Mouse (Mus musculus): ENCODE results near the gene Olfr1313. TPM values are rescaled to one million over a fixed set of nuclear protein-coding genes. Genes with fewer than 3 reads are reported as not detected.

The Olfr1313 gene
- polyA plus RNA-seq (2015; fragmentation: Nextera tagmentation; extraction: Ambion mirVana) = not detected in 2 replicates

GRCm38 (mm10) chr2:112077743-112078142 lies at the start of gene Olfr1313:
Gene Olfr1313, minus strand, starts transcription at chr2:112077843.

GRCm38 (mm10) chr2:112115340-112115739 lies 37.7 kb upstream of the Olfr1313 start, which contains the start of gene Olfr1315-ps1:
Gene Olfr1315-ps1, minus strand, starts transcription at chr2:112115440.

GRCm38 (mm10) chr2:112096681-112097080 lies 19.0 kb upstream of the Olfr1313 start, which contains the start of gene Olfr1314:
Gene Olfr1314, minus strand, starts transcription at chr2:112096781.

GRCm38 (mm10) chr2:112050138-112050537 lies 27.5 kb downstream of the Olfr1313 start, which contains the start of gene Olfr1312:
Gene Olfr1312, minus strand, starts transcription at chr2:112050238.

GRCm38 (mm10) chr2:112024312-112024711 lies 53.3 kb downstream of the Olfr1313 start, which contains the start of gene Olfr1311:
Gene Olfr1311, minus strand, starts transcription at chr2:112024412.

Other genes with a start within 250 kb of the Olfr1313 start
- gene Olfr1305, start 200.7 kb downstream of the Olfr1313 start, polyA plus RNA-seq (2015; fragmentation: Nextera tagmentation; extraction: Ambion mirVana) = not detected in 2 replicates
- gene Olfr1306, start 161.6 kb downstream of the Olfr1313 start, polyA plus RNA-seq (2015; fragmentation: Nextera tagmentation; extraction: Ambion mirVana) = not detected in 2 replicates
- gene Olfr1307, start 128.4 kb downstream of the Olfr1313 start, polyA plus RNA-seq (2015; fragmentation: Nextera tagmentation; extraction: Ambion mirVana) = 0.03 TPM in 1 of 2 replicates, not detected in the other
- not detected in 2 replicates for gene Olfr1308, start 112.9 kb downstream of the Olfr1313 start, polyA plus RNA-seq (2015; fragmentation: Nextera tagmentation; extraction: Ambion mirVana)
- gene Olfr1309, start 87.6 kb downstream of the Olfr1313 start, polyA plus RNA-seq (2015; fragmentation: Nextera tagmentation; extraction: Ambion mirVana) = not detected in 2 replicates
- not detected in 2 replicates for gene Olfr1310, start 65.1 kb downstream of the Olfr1313 start, polyA plus RNA-seq (2015; fragmentation: Nextera tagmentation; extraction: Ambion mirVana)
- gene Olfr1311, start 53.4 kb downstream of the Olfr1313 start, polyA plus RNA-seq (2015; fragmentation: Nextera tagmentation; extraction: Ambion mirVana) = not detected in 2 replicates
- not detected in 2 replicates for gene Olfr1312, start 27.6 kb downstream of the Olfr1313 start, polyA plus RNA-seq (2015; fragmentation: Nextera tagmentation; extraction: Ambion mirVana)
- not detected in 2 replicates for gene Olfr1314, start 18.9 kb upstream of the Olfr1313 start, polyA plus RNA-seq (2015; fragmentation: Nextera tagmentation; extraction: Ambion mirVana)
- not detected in 2 replicates for gene Olfr1315-ps1, start 37.6 kb upstream of the Olfr1313 start, polyA plus RNA-seq (2015; fragmentation: Nextera tagmentation; extraction: Ambion mirVana)
- gene Olfr1316, start 57.1 kb upstream of the Olfr1313 start, polyA plus RNA-seq (2015; fragmentation: Nextera tagmentation; extraction: Ambion mirVana) = not detected in 2 replicates
- not detected in 2 replicates for gene Olfr1317, start 62.5 kb upstream of the Olfr1313 start, polyA plus RNA-seq (2015; fragmentation: Nextera tagmentation; extraction: Ambion mirVana)
- 0.04 TPM in 1 of 2 replicates, not detected in the other for gene Olfr1318, start 76.4 kb upstream of the Olfr1313 start, polyA plus RNA-seq (2015; fragmentation: Nextera tagmentation; extraction: Ambion mirVana)
- 30.5 and 31.2 TPM in 2 replicates for gene Lpcat4, start 161.6 kb upstream of the Olfr1313 start, polyA plus RNA-seq (2015; fragmentation: Nextera tagmentation; extraction: Ambion mirVana)
- gene Nutm1, start 181.4 kb upstream of the Olfr1313 start, polyA plus RNA-seq (2015; fragmentation: Nextera tagmentation; extraction: Ambion mirVana) = 0.06 and 0.10 TPM in 2 replicates
- 192 and 212 TPM in 2 replicates for gene Nop10, start 184.1 kb upstream of the Olfr1313 start, polyA plus RNA-seq (2015; fragmentation: Nextera tagmentation; extraction: Ambion mirVana)
- gene Slc12a6, start 188.0 kb upstream of the Olfr1313 start, polyA plus RNA-seq (2015; fragmentation: Nextera tagmentation; extraction: Ambion mirVana) = 12.4 and 14.3 TPM in 2 replicates
- gene Gm21985, start 188.5 kb upstream of the Olfr1313 start, polyA plus RNA-seq (2015; fragmentation: Nextera tagmentation; extraction: Ambion mirVana) = not detected in 2 replicates

All from neural tube, postnatal 0 days (tissue).